Mouse (Mus musculus) brain, embryonic 14.5 days (tissue): ENCODE results near the gene Ttll11.

Source experiments
- CTCF ChIP-seq: fragments of 200-500 bp; IDR thresholded peaks from 2 replicates; pipeline ENCODE4 v1.5.1; 2012; ENCODE audit warnings: inconsistent platforms, mild to moderate bottlenecking, moderate library complexity, borderline replicate concordance; ENCODE audit not compliant: insufficient read depth, insufficient read length; ENCODE audit errors: extremely low read depth
- POLR2A ChIP-seq: fragments of 200-500 bp; IDR thresholded peaks from 2 replicates; pipeline ENCODE4 v1.6.1; 2012; ENCODE audit warnings: mild to moderate bottlenecking, inconsistent platforms, borderline replicate concordance; ENCODE audit not compliant: poor library complexity, insufficient read depth, insufficient read length, severe bottlenecking; ENCODE audit errors: extremely low read depth

- no peak for TF ChIP-seq CTCF
- TF ChIP-seq POLR2A: no peak
These were observed 118.5 kb downstream of the Ttll11 start for GRCm38 (mm10) chr2:35861185-35861584.
